Mouse (Mus musculus) MEL (cell line): ENCODE measurements around the gene Focad. TPM values are rescaled to one million over a fixed set of nuclear protein-coding genes. Genes with fewer than 3 reads are reported as not detected.

Experiments used
- DNase-seq: peaks from one replicate; pipeline ENCODE4 v3.0.0; 2011; ENCODE audit warnings: low read depth, low spot score
- H3K27ac ChIP-seq: 2 replicates; pipeline ENCODE4 v1.5.1; 2012; ENCODE audit warnings: low read depth, mild to moderate bottlenecking, control low read depth, low read length, moderate library complexity; ENCODE audit not compliant: control insufficient read depth
- H3K27me3 ChIP-seq, 2 experiments: fragments of 150-350 bp in 1 of 2; sonication (generic) in 1 of 2; 2 replicates each; pipeline ENCODE4 v1.6.1; 2012; ENCODE audit warnings: low read length in 2 of 2, mild to moderate bottlenecking in 2 of 2, improper control_type of control experiment in 1 of 2, moderate library complexity in 1 of 2; ENCODE audit not compliant: insufficient read depth in 2 of 2, control insufficient read depth in 1 of 2
- H3K36me3 ChIP-seq, 2 experiments: 2 replicates each; pipeline ENCODE4 v1.6.1; 2012 to 2014; ENCODE audit warnings: low read length in 2 of 2, improper control_type of control experiment in 1 of 2, inconsistent platforms in 1 of 2, mild to moderate bottlenecking in 1 of 2; ENCODE audit not compliant: insufficient read depth in 2 of 2, control insufficient read depth in 1 of 2
- H3K4me1 ChIP-seq, 2 experiments: fragments of 150-350 bp in 1 of 2; sonication (generic) in 1 of 2; 2 replicates each; pipeline ENCODE4 v1.6.1; 2012; ENCODE audit warnings: low read length in 2 of 2, improper control_type of control experiment in 1 of 2, mild to moderate bottlenecking in 1 of 2; ENCODE audit not compliant: insufficient read depth in 2 of 2, control insufficient read depth in 1 of 2
- H3K4me3 ChIP-seq, 2 experiments: fragments of 150-350 bp in 1 of 2; sonication (generic) in 1 of 2; 2 replicates each; pipeline ENCODE4 v1.5.1; 2012; ENCODE audit warnings: low read depth in 2 of 2, low read length in 2 of 2, mild to moderate bottlenecking in 2 of 2, moderate library complexity in 2 of 2, control low read depth in 1 of 2, improper control_type of control experiment in 1 of 2; ENCODE audit not compliant: control insufficient read depth in 1 of 2, insufficient read depth in 1 of 2
- H3K79me2 ChIP-seq: 2 replicates; pipeline ENCODE4 v1.6.1; 2012; ENCODE audit warnings: mild to moderate bottlenecking, low read length, moderate library complexity; ENCODE audit not compliant: control insufficient read depth, poor library complexity, insufficient read depth
- H3K9ac ChIP-seq: 2 replicates; pipeline ENCODE4 v1.6.1; 2012; ENCODE audit warnings: low read depth, mild to moderate bottlenecking, control low read depth, low read length, moderate library complexity; ENCODE audit not compliant: control insufficient read depth, poor library complexity, severe bottlenecking
- H3K9me3 ChIP-seq: fragments of 150-350 bp; sonication (generic); replicated peaks from 2 replicates; pipeline ENCODE4 v1.6.1; 2012; ENCODE audit warnings: mild to moderate bottlenecking, low read length, improper control_type of control experiment, moderate library complexity; ENCODE audit not compliant: insufficient read depth
- BHLHE40 ChIP-seq: IDR thresholded peaks from 2 replicates; pipeline ENCODE4 v1.6.1; 2012; ENCODE audit warnings: low read depth, mild to moderate bottlenecking, inconsistent platforms, low read length, improper control_type of control experiment, borderline replicate concordance
- CHD1 ChIP-seq: IDR thresholded peaks from 2 replicates; pipeline ENCODE4 v1.6.1; 2012; ENCODE audit warnings: low read depth, mild to moderate bottlenecking, inconsistent platforms, low read length, improper control_type of control experiment
- CTCF ChIP-seq, 3 experiments: IDR thresholded peaks in 2 of 3; conservative IDR thresholded peaks in 1 of 3; 2 replicates each; pipeline ENCODE4 v1.5.1; 2011 to 2012; ENCODE audit warnings: low read length in 3 of 3, low read depth in 2 of 3, mild to moderate bottlenecking in 2 of 3, improper control_type of control experiment in 1 of 3, inconsistent platforms in 1 of 3, mixed read lengths in 1 of 3, moderate library complexity in 1 of 3; ENCODE audit not compliant: control insufficient read depth in 1 of 3, insufficient read depth in 1 of 3, poor library complexity in 1 of 3, severe bottlenecking in 1 of 3
- E2F4 ChIP-seq: IDR thresholded peaks from 2 replicates; pipeline ENCODE4 v1.6.1; 2011; ENCODE audit warnings: low read depth, low read length, improper control_type of control experiment, borderline replicate concordance
- ELF1 ChIP-seq: IDR thresholded peaks from 2 replicates; pipeline ENCODE4 v1.6.1; 2014; ENCODE audit warnings: low read depth, mild to moderate bottlenecking, inconsistent platforms, low read length, improper control_type of control experiment, moderate library complexity
- EP300 ChIP-seq, 2 experiments: IDR thresholded peaks; 2 replicates each; pipeline ENCODE4 v1.6.1; 2011; ENCODE audit warnings: improper control_type of control experiment in 2 of 2, low read length in 2 of 2, low read depth in 1 of 2, mild to moderate bottlenecking in 1 of 2
- ETS1 ChIP-seq: IDR thresholded peaks from 2 replicates; pipeline ENCODE4 v1.6.1; 2012; ENCODE audit warnings: low read depth, mild to moderate bottlenecking, inconsistent platforms, low read length, improper control_type of control experiment, moderate library complexity
- GABPA ChIP-seq: IDR thresholded peaks from 2 replicates; pipeline ENCODE4 v1.6.1; 2012; ENCODE audit warnings: low read depth, mild to moderate bottlenecking, inconsistent platforms, low read length, improper control_type of control experiment, moderate library complexity
- GATA1 ChIP-seq: IDR thresholded peaks from 2 replicates; pipeline ENCODE4 v1.6.1; 2011; ENCODE audit warnings: low read depth, low read length, improper control_type of control experiment
- HCFC1 ChIP-seq: IDR thresholded peaks from 2 replicates; pipeline ENCODE4 v1.6.1; 2012; ENCODE audit warnings: low read depth, mild to moderate bottlenecking, inconsistent platforms, low read length, improper control_type of control experiment, moderate library complexity
- JUND ChIP-seq: IDR thresholded peaks from 2 replicates; pipeline ENCODE4 v1.6.1; 2011; ENCODE audit warnings: low read depth, mild to moderate bottlenecking, improper control_type of control experiment, low read length
- KAT2A ChIP-seq: conservative IDR thresholded peaks from 2 replicates; pipeline ENCODE4 v1.6.1; 2012; ENCODE audit warnings: low read depth, low read length, improper control_type of control experiment, inconsistent platforms
- MAFK ChIP-seq: IDR thresholded peaks from 2 replicates; pipeline ENCODE4 v1.6.1; 2011; ENCODE audit warnings: low read depth, mild to moderate bottlenecking, low read length, improper control_type of control experiment, borderline replicate concordance
- MAZ ChIP-seq: IDR thresholded peaks from 2 replicates; pipeline ENCODE4 v1.6.1; 2012; ENCODE audit warnings: low read depth, mild to moderate bottlenecking, inconsistent platforms, low read length, improper control_type of control experiment
- MXI1 ChIP-seq: IDR thresholded peaks from 2 replicates; pipeline ENCODE4 v1.6.1; 2011; ENCODE audit warnings: mild to moderate bottlenecking, low read depth, low read length, improper control_type of control experiment
- NELFE ChIP-seq: IDR thresholded peaks from 2 replicates; pipeline ENCODE4 v1.6.1; 2011; ENCODE audit warnings: low read depth, low read length, improper control_type of control experiment
- POLR2A ChIP-seq, 2 experiments: IDR thresholded peaks; 2 replicates each; pipeline ENCODE4 v1.6.1; 2011 to 2012; ENCODE audit warnings: low read length in 2 of 2, mild to moderate bottlenecking in 2 of 2, control low read depth in 1 of 2, improper control_type of control experiment in 1 of 2, low read depth in 1 of 2, moderate library complexity in 1 of 2; ENCODE audit not compliant: control insufficient read depth in 1 of 2, insufficient read depth in 1 of 2, poor library complexity in 1 of 2
- POLR2AphosphoS2 ChIP-seq: IDR thresholded peaks from 2 replicates; pipeline ENCODE4 v1.6.1; 2011; ENCODE audit warnings: low read length, improper control_type of control experiment
- POLR2AphosphoS5 ChIP-seq: IDR thresholded peaks from 2 replicates; pipeline ENCODE4 v1.6.1; 2012; ENCODE audit warnings: low read depth, borderline replicate concordance, mild to moderate bottlenecking, inconsistent platforms, low read length, moderate library complexity, mixed read lengths
- RAD21 ChIP-seq: IDR thresholded peaks from 2 replicates; pipeline ENCODE4 v1.6.1; 2011; ENCODE audit warnings: mild to moderate bottlenecking, low read depth, low read length, improper control_type of control experiment
- SMC3 ChIP-seq: IDR thresholded peaks from 2 replicates; pipeline ENCODE4 v1.6.1; 2011; ENCODE audit warnings: low read depth, low read length, improper control_type of control experiment
- TBP ChIP-seq: IDR thresholded peaks from 2 replicates; pipeline ENCODE4 v1.8.0; 2011; ENCODE audit warnings: low read depth, low read length, improper control_type of control experiment
- TCF12 ChIP-seq: IDR thresholded peaks from 2 replicates; pipeline ENCODE4 v1.6.1; 2014; ENCODE audit warnings: low read depth, mild to moderate bottlenecking, inconsistent platforms, low read length, improper control_type of control experiment, moderate library complexity
- UBTF ChIP-seq: IDR thresholded peaks from 2 replicates; pipeline ENCODE4 v1.6.1; 2012; ENCODE audit warnings: low read depth, mild to moderate bottlenecking, inconsistent platforms, low read length, improper control_type of control experiment, moderate library complexity, borderline replicate concordance; ENCODE audit not compliant: insufficient read depth
- ZC3H11A ChIP-seq: IDR thresholded peaks from 2 replicates; pipeline ENCODE4 v1.6.1; 2012; ENCODE audit warnings: low read depth, mild to moderate bottlenecking, inconsistent platforms, low read length, improper control_type of control experiment
- ZMIZ1 ChIP-seq: IDR thresholded peaks from 2 replicates; pipeline ENCODE4 v1.6.1; 2012; ENCODE audit warnings: low read depth, mild to moderate bottlenecking, inconsistent platforms, low read length, improper control_type of control experiment, moderate library complexity
- polyA plus RNA-seq, 2 experiments: library from polyadenylated mRNA; stranded (reverse) in 1 of 2; unstranded in 1 of 2; fragments of >175 nt in 1 of 2; fragments of >200 nt in 1 of 2; gene quantifications; 2 replicates each; pipeline versions ENCODE4 v1.2.1 to v1.2.4; 2012; ENCODE audit warnings: low replicate concordance in 2 of 2, low read depth in 1 of 2; ENCODE audit not compliant: insufficient read length in 2 of 2, insufficient read depth in 1 of 2, missing spikeins in 1 of 2
- total RNA-seq: library from RNA; depleted of rRNA; stranded (reverse); fragments of 300-350 nt; gene quantifications from 2 replicates; pipeline ENCODE4 v1.2.3, GENCODE M21; 2012

The Focad gene
- total and polyA plus RNA-seq, 3 experiments, result 17.8 to 19.7 TPM; not detected in 1

GRCm38 (mm10) chr4:88402884-88403283, 308.5 kb downstream of the Focad start:
- Histone ChIP-seq H3K79me2 (no peaks in the 10 kb centered on the region), H3K27ac (no peak overlapping the region), H3K9ac (no peak overlapping the region), H3K4me3 (no peak overlapping the region), H3K4me1 (peaks cover 5 to 11% of the 10 kb centered on the region in 2 experiments), H3K27me3 (no peaks in the 10 kb centered on the region), H3K9me3 (no peaks in the 10 kb centered on the region), H3K36me3 (peaks cover 0 to 7% of the 10 kb centered on the region in 2 experiments; a peak in 3 of 4 replicates)
- no peak for DNase-seq
- TF ChIP-seq ZC3H11A (no peak), SMC3 (no peak), E2F4 (no peak), UBTF (no peak), ETS1 (no peak), TBP (no peak), RAD21 (no peak), TCF12 (no peak), MAZ (no peak), KAT2A (no peak), GABPA (no peak)

GRCm38 (mm10) chr4:88406887-88407696, 312.7 kb downstream of the Focad start:
- H3K4me3 ChIP-seq, result no peak overlapping the region
- H3K79me2 ChIP-seq, result no peaks in the 10 kb centered on the region
- DNase-seq, result peak; percentile 80
- H3K9me3 ChIP-seq, result no peaks in the 10 kb centered on the region
- TF ChIP-seq ELF1 (no peak), NELFE (no peak), HCFC1 (no peak), BHLHE40 (no peak), EP300 (IDR thresholded peaks at IDR 0.05; ENCODE audit: low read depth in 1 of 2, low read length in 2 of 2) (peak; percentile 46 to 55; a peak in 2 of 4 replicates), GATA1 (peak; percentile 66), POLR2AphosphoS5 (no peak), MXI1 (no peak), TBP (no peak), MAFK (no peak), POLR2A (IDR thresholded peaks at IDR 0.05; ENCODE audit: control insufficient read depth in 1 of 2, insufficient read depth in 1 of 2, low read depth in 1 of 2, low read length in 2 of 2, poor library complexity in 1 of 2) (no peak), ZMIZ1 (no peak), UBTF (no peak), CTCF (IDR thresholded peaks at IDR 0.05 in 2 of 3, conservative IDR thresholded peaks at IDR 0.05 in 1 of 3; ENCODE audit: control insufficient read depth in 1 of 3, insufficient read depth in 1 of 3, low read depth in 2 of 3, low read length in 3 of 3, poor library complexity in 1 of 3, severe bottlenecking in 1 of 3) (no peak), GABPA (no peak), TCF12 (peak; percentile 36; the same call in 1 of the 2 replicates), JUND (no peak), CHD1 (no peak), POLR2AphosphoS2 (no peak)
- H3K9ac ChIP-seq, result no peak overlapping the region
- H3K4me1 ChIP-seq, result peaks cover 5 to 11% of the 10 kb centered on the region in 2 experiments
- no peaks in the 10 kb centered on the region for H3K27me3 ChIP-seq
- H3K36me3 ChIP-seq, result peaks cover 0 to 7% of the 10 kb centered on the region in 2 experiments; a peak in 3 of 4 replicates
- H3K27ac ChIP-seq, result peak overlapping the region; percentile 49; the same call in 1 of the 2 replicates
